Mouse (Mus musculus): ENCODE results near the gene Gm21866. TPM values are rescaled to one million over a fixed set of nuclear protein-coding genes. Genes with fewer than 3 reads are reported as not detected.
"Not testable (repeated sequence)": the region's sequence is repeated elsewhere in the genome, so short reads cannot be mapped to it uniquely, and the experiment has no call there.

Gene Gm21866
- not detected in 2 replicates for polyA plus RNA-seq (2016; fragmentation: Nextera tagmentation; extraction: Ambion mirVana)

- not testable (repeated sequence) for H3K9me3 ChIP-seq (replicated peaks); H3K27ac ChIP-seq; H3K36me3 ChIP-seq; H3K27me3 ChIP-seq (ENCODE audit: low read depth, poor library complexity, severe bottlenecking); H3K4me1 ChIP-seq; DNase-seq (ENCODE audit: low spot score); H3K4me3 ChIP-seq
- WGBS, result 67% methylated on average over 1 of the region's 3 CpGs
These were observed at the start of gene Gm21866 for GRCm38 (mm10) chrY:13465479-13465878. Gm21866 (minus strand) TSS chrY:13465579.

- not testable (repeated sequence) for H3K27ac ChIP-seq; H3K4me3 ChIP-seq; DNase-seq (ENCODE audit: low spot score); H3K27me3 ChIP-seq (ENCODE audit: low read depth, poor library complexity, severe bottlenecking); H3K9me3 ChIP-seq (replicated peaks); H3K36me3 ChIP-seq; H3K4me1 ChIP-seq
- WGBS, result no CpG with 5 or more reads among the region's 1 CpGs
These were observed 28.3 kb upstream of the Gm21866 start, which contains the start of gene Gm20773 for GRCm38 (mm10) chrY:13493726-13494125. Gm20773 (plus strand) TSS chrY:13494026.

Other genes starting within 250 kb of the Gm21866 start
- not detected in 2 replicates for gene Gm21828, start 241.7 kb downstream of the Gm21866 start, polyA plus RNA-seq (2016; fragmentation: Nextera tagmentation; extraction: Ambion mirVana)
- gene Gm21440, start 213.2 kb downstream of the Gm21866 start, polyA plus RNA-seq (2016; fragmentation: Nextera tagmentation; extraction: Ambion mirVana), result not detected in 2 replicates
- gene Gm21454, start 213.1 kb downstream of the Gm21866 start, polyA plus RNA-seq (2016; fragmentation: Nextera tagmentation; extraction: Ambion mirVana), result not detected in 2 replicates
- not detected in 2 replicates for gene Gm21725, start 116.5 kb downstream of the Gm21866 start, polyA plus RNA-seq (2016; fragmentation: Nextera tagmentation; extraction: Ambion mirVana)
- gene Gm20773, start 28.4 kb upstream of the Gm21866 start, polyA plus RNA-seq (2016; fragmentation: Nextera tagmentation; extraction: Ambion mirVana), result not detected in 2 replicates